Mouse (Mus musculus) heart, postnatal 0 days (tissue): Measurements from ENCODE around the gene Gria3.

Source experiments
- CTCF ChIP-seq: IDR thresholded peaks from 2 replicates; pipeline ENCODE4 v1.5.1; 2016; ENCODE audit warnings: antibody characterized with exemption, control low read depth, low read depth
- EP300 ChIP-seq: IDR thresholded peaks from 2 replicates; pipeline ENCODE4 v1.6.1; 2016; ENCODE audit warnings: antibody characterized with exemption, low read depth

DNA sequence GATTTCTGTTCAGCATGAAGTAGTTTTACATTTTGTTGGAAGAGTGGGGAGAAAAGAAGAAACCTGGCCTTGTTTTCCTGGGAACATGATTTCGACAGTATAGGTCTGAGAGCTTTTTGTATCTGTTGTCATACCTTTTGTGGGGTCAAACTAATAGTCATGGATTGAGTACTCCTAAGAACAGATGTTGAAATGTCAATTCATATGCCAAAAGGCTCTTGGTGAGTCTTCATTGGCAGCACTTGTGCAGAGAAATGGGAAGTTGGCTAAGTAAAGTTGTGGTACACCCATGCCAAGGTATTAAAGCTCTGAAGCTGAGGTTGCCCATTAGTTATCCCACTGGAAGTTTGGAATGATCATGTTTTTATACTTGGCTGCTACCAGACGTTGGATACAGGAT, 135.2 kb downstream of the Gria3 start:
- TF ChIP-seq CTCF: no peak
- no peak for TF ChIP-seq EP300
